Mouse (Mus musculus): ENCODE results near the gene Iqch. TPM values are rescaled to one million over a fixed set of nuclear protein-coding genes. Genes with fewer than 3 reads are reported as not detected.
A peak's percentile ranks its signal among the peaks of the same experiment; 100 is the strongest.

Iqch gene
- total and polyA plus RNA-seq, 2 experiments = 0.06 to 0.28 TPM

DNA sequence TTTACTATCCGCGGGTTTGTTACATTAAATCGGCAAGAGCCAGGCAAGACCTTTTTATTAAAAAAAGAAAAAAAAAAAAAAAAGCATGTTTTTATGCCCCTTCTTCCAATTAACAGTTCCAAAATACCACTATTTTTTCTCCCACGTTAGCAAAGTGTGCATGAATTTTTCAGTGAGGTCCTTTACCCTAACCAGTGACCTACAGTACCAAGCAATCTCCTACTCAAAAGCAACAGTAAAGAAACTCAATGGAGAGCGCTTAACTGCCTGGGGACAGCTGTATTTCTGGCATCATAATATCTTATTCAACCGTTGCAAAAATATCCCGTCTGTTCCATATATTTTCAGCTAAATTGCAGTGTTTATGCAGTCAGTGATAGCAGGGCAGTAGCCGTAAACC, 224.1 kb downstream of the Iqch start:
- Histone ChIP-seq H3K4me1 (ENCODE audit: control insufficient read depth, insufficient read depth, low read length) (peaks cover 14% of the 10 kb centered on the region), H3K79me2 (ENCODE audit: control insufficient read depth, insufficient read depth, low read length) (peaks cover 3% of the 10 kb centered on the region; the same call in 1 of the 2 replicates), H3K27ac (replicated peaks; ENCODE audit: insufficient read depth, low read depth, low read length) (peak overlapping the region; percentile 78), H3K9ac (ENCODE audit: low read depth, low read length) (peak overlapping the region; percentile 93), H3K36me3 (ENCODE audit: control insufficient read depth, insufficient read depth, low read length) (peaks cover 2% of the 10 kb centered on the region; the same call in 1 of the 2 replicates), H3K4me3 (ENCODE audit: insufficient read depth, low read depth, low read length) (peak overlapping the region; percentile 81), H3K27me3 (ENCODE audit: control insufficient read depth, insufficient read depth, low read length) (no peaks in the 10 kb centered on the region)
- TF ChIP-seq POLR2A (IDR thresholded peaks at IDR 0.05; ENCODE audit: extremely low read depth, insufficient read depth, low read length) = no peak
- no peak for TF ChIP-seq CTCF (IDR thresholded peaks at IDR 0.05; ENCODE audit: low read depth, low read length)
- 13% methylated on average over 8 of the region's 8 CpGs for WGBS
- peak; percentile 56 for DNase-seq (ENCODE audit: extremely low read depth, low read depth, low spot score)

DNA sequence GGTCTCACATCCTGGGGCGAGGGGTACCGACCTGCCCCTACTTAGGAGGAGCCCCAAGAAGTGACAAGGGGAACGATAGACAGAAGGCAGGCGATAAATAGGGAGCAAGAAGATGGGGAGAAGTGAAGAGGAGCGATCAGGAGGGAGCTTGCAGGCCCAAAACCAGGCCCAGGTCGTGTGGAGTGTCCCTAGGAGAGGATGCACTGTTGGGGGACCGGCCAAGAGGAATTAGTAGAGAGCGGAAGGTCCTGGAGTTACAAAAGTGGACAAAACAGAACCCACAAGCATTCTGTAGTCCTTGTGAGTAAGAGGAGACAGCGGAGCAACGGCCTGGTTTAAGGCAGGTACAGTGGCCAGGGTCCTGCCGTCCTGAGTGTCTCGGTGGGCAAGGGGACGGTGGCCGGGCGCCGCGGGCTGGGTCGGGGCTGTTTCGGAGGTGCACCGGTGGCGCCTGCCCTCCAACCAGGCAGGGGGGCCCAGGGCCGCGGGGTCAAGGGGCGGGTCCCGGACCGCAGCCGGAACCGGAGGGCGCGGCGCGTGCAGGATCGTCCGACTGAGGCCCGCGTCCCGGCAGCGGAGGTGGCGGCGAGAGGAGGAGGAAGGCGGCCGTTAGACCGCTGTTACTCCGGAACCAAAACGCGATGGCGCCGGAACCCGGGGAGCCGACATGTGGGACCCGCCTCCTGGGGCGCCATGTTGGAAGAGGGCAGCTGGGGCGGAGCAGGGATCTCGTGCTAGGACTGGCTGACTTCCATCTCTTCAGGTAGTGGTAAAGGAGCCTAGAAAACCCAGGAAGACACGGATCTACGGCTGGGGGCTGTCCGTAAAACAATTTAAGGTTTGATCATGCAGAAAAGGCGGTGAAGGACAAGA, 224.8 kb downstream of the Iqch start, which contains the start of gene Map2k5:
TSS of gene Map2k5 (minus strand) at position 633 of the 873 bp plus-strand sequence.
- peak within 1 kb of the TSS; percentile 78 for H3K27ac ChIP-seq (replicated peaks; ENCODE audit: insufficient read depth, low read depth, low read length)
- H3K79me2 ChIP-seq (ENCODE audit: control insufficient read depth, insufficient read depth, low read length) = peaks cover 3% of the 10 kb centered on the region; the same call in 1 of the 2 replicates
- peaks cover 16% of the 10 kb centered on the region for H3K4me1 ChIP-seq (ENCODE audit: control insufficient read depth, insufficient read depth, low read length)
- DNase-seq (ENCODE audit: extremely low read depth, low read depth, low spot score) = peak; percentile 85
- TF ChIP-seq POLR2A (IDR thresholded peaks at IDR 0.05; ENCODE audit: extremely low read depth, insufficient read depth, low read length) = peak; percentile 46; the same call in 1 of the 2 replicates
- TF ChIP-seq CTCF (IDR thresholded peaks at IDR 0.05; ENCODE audit: low read depth, low read length) = no peak
- 1% methylated on average over 58 of the region's 58 CpGs for WGBS
- H3K36me3 ChIP-seq (ENCODE audit: control insufficient read depth, insufficient read depth, low read length) = peaks cover 2% of the 10 kb centered on the region; the same call in 1 of the 2 replicates
- H3K27me3 ChIP-seq (ENCODE audit: control insufficient read depth, insufficient read depth, low read length) = no peaks in the 10 kb centered on the region
- H3K4me3 ChIP-seq (ENCODE audit: insufficient read depth, low read depth, low read length) = peak within 1 kb of the TSS; percentile 81
- H3K9ac ChIP-seq (ENCODE audit: low read depth, low read length) = peak within 1 kb of the TSS; percentile 93

DNA sequence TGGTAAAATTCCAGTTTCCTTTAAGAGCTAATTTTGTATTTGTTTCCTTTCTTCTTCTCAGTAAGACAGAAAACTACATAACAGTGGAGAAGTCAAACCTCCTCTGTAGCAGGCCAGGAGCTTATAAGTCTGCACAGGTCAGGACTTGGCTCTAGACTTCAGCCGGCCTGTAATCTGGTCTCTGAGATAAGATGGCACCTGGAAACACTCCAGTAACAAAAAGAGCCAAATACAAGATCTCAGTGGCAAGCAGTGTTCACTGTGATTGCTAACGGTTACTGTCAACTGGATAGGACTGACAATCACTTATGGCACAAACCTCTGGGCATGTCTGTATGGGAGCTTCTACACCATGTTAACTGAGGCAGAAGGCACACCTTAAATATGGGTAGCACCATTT, 229.0 kb downstream of the Iqch start:
- TF ChIP-seq POLR2A (IDR thresholded peaks at IDR 0.05; ENCODE audit: extremely low read depth, insufficient read depth, low read length) = no peak
- no peak for TF ChIP-seq CTCF (IDR thresholded peaks at IDR 0.05; ENCODE audit: low read depth, low read length)
- no peak overlapping the region for H3K27ac ChIP-seq (replicated peaks; ENCODE audit: insufficient read depth, low read depth, low read length)
- H3K79me2 ChIP-seq (ENCODE audit: control insufficient read depth, insufficient read depth, low read length) = peaks cover 13% of the 10 kb centered on the region; the same call in 1 of the 2 replicates
- peaks cover 8% of the 10 kb centered on the region; the same call in 1 of the 2 replicates for H3K36me3 ChIP-seq (ENCODE audit: control insufficient read depth, insufficient read depth, low read length)
- peak; percentile 86 for DNase-seq (ENCODE audit: extremely low read depth, low read depth, low spot score)
- WGBS = 9% methylated on average over 2 of the region's 2 CpGs
- H3K4me1 ChIP-seq (ENCODE audit: control insufficient read depth, insufficient read depth, low read length) = peaks cover 14% of the 10 kb centered on the region
- no peak overlapping the region for H3K9ac ChIP-seq (ENCODE audit: low read depth, low read length)
- H3K27me3 ChIP-seq (ENCODE audit: control insufficient read depth, insufficient read depth, low read length) = no peaks in the 10 kb centered on the region
- H3K4me3 ChIP-seq (ENCODE audit: insufficient read depth, low read depth, low read length) = no peak overlapping the region

DNA sequence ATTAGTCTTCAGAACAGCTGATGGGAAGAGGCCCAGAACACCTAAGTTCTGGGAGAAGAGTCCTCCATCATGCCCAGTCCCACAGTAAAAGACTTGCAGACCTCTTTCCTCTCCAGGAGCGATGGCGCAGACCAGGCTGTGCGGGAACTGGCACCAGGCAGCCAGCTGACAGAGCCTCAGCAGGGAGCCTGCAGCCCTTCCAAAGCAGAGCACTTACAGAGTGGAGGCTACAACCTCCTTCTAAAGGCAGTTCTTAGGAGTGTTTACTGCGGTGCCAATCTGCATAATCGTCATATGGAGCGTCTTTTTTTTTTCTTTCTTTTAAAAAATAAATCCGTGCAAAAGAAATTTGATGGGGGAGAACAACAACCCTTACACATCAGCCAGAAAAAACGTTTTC, 229.8 kb downstream of the Iqch start:
- Histone ChIP-seq H3K4me3 (ENCODE audit: insufficient read depth, low read depth, low read length) (no peak overlapping the region), H3K79me2 (ENCODE audit: control insufficient read depth, insufficient read depth, low read length) (peaks cover 13% of the 10 kb centered on the region; the same call in 1 of the 2 replicates), H3K9ac (ENCODE audit: low read depth, low read length) (no peak overlapping the region), H3K27ac (replicated peaks; ENCODE audit: insufficient read depth, low read depth, low read length) (no peak overlapping the region), H3K36me3 (ENCODE audit: control insufficient read depth, insufficient read depth, low read length) (peaks cover 8% of the 10 kb centered on the region; the same call in 1 of the 2 replicates), H3K4me1 (ENCODE audit: control insufficient read depth, insufficient read depth, low read length) (peaks cover 13% of the 10 kb centered on the region), H3K27me3 (ENCODE audit: control insufficient read depth, insufficient read depth, low read length) (no peaks in the 10 kb centered on the region)
- TF ChIP-seq CTCF (IDR thresholded peaks at IDR 0.05; ENCODE audit: low read depth, low read length) (no peak), POLR2A (IDR thresholded peaks at IDR 0.05; ENCODE audit: extremely low read depth, insufficient read depth, low read length) (no peak)
- DNase-seq (ENCODE audit: extremely low read depth, low read depth, low spot score) = no peak
- WGBS = 91% methylated on average over 8 of the region's 8 CpGs

Other genes starting within 250 kb of the Iqch start
- 13.3 and 14.6 TPM in 2 replicates for gene Map2k5, start 224.6 kb downstream of the Iqch start, total RNA-seq (2014; rRNA removed)
- 32.2 and 36.4 TPM in 2 replicates for gene Map2k5, start 224.6 kb downstream of the Iqch start, polyA plus RNA-seq (2012; rRNA removed)
- gene 2300009A05Rik, start 203.2 kb downstream of the Iqch start, total RNA-seq (2014; rRNA removed) = 24.0 and 35.6 TPM in 2 replicates
- gene 2300009A05Rik, start 203.2 kb downstream of the Iqch start, polyA plus RNA-seq (2012; rRNA removed) = 70.9 and 86.4 TPM in 2 replicates
- gene Aagab, start 167 bp upstream of the Iqch start, total RNA-seq (2014; rRNA removed) = 14.4 and 14.9 TPM in 2 replicates
- 10.6 and 11.9 TPM in 2 replicates for gene Aagab, start 167 bp upstream of the Iqch start, polyA plus RNA-seq (2012; rRNA removed)
- gene Smad3, start 155.5 kb upstream of the Iqch start, total RNA-seq (2014; rRNA removed) = 5.7 and 8.1 TPM in 2 replicates
- gene Smad3, start 155.5 kb upstream of the Iqch start, polyA plus RNA-seq (2012; rRNA removed) = 7.8 and 8.9 TPM in 2 replicates

Measured in liver, adult 2 months (tissue).